Mouse (Mus musculus): Measurements from ENCODE around the gene Smdt1.
"Not testable (repeated sequence)": the region's sequence is repeated elsewhere in the genome, so short reads cannot be mapped to it uniquely, and the experiment has no call there.

The Smdt1 gene

GRCm38 (mm10) chr15:82343368-82344287 is 4.9 kb downstream of the Smdt1 start:
- CTCF ChIA-PET: no interaction called here

GRCm38 (mm10) chr15:82344971-82345370 is 6.2 kb downstream of the Smdt1 start:
- CTCF ChIA-PET: no interaction called here

- CTCF ChIA-PET: no interaction called here
Measured at GRCm38 (mm10) chr15:82345820-82346470, 7.2 kb downstream of the Smdt1 start.

- CTCF ChIA-PET: interaction anchor here (0.9 kb wide), 1 partner anchor 9 kb away, joined by 4 read pairs; no protein-coding TSS in a partner anchor
Measured at GRCm38 (mm10) chr15:82346580-82347302, 8.0 kb downstream of the Smdt1 start.

GRCm38 (mm10) chr15:82347303-82347676 is 8.5 kb downstream of the Smdt1 start:
- CTCF ChIA-PET: interaction anchor here (0.9 kb wide), 1 partner anchor 10 kb away, joined by 4 read pairs; no protein-coding TSS in a partner anchor

- CTCF ChIA-PET: no interaction called here
Measured at GRCm38 (mm10) chr15:82347852-82348251, 9.1 kb downstream of the Smdt1 start.

- CTCF ChIA-PET: interaction anchor here (0.6 kb wide), 1 partner anchor 1277 kb away, joined by 3 read pairs; no protein-coding TSS in a partner anchor
Measured at GRCm38 (mm10) chr15:82348258-82348998, 9.7 kb downstream of the Smdt1 start.

GRCm38 (mm10) chr15:82348999-82349341 is 10.2 kb downstream of the Smdt1 start:
- CTCF ChIA-PET: interaction anchor here (0.6 kb wide), 1 partner anchor 1277 kb away, joined by 3 read pairs; no protein-coding TSS in a partner anchor

GRCm38 (mm10) chr15:82350349-82350748 is 11.6 kb downstream of the Smdt1 start:
- CTCF ChIA-PET: no interaction called here

GRCm38 (mm10) chr15:82351480-82351879 is 12.7 kb downstream of the Smdt1 start:
- CTCF ChIA-PET: no interaction called here

- CTCF ChIA-PET: no interaction called here
Measured at GRCm38 (mm10) chr15:82353078-82353744, 14.5 kb downstream of the Smdt1 start.

- CTCF ChIA-PET: no interaction called here
Measured at GRCm38 (mm10) chr15:82353745-82354113, 15.0 kb downstream of the Smdt1 start.

GRCm38 (mm10) chr15:82354126-82354945 is 15.6 kb downstream of the Smdt1 start, which contains the start of gene Ndufa6:
Gene Ndufa6, minus strand, starts transcription at chr15:82354322.
- CTCF ChIA-PET: no interaction called here

- CTCF ChIA-PET: no interaction called here
Measured at GRCm38 (mm10) chr15:82358431-82359260, 19.9 kb downstream of the Smdt1 start.

- CTCF ChIA-PET: no interaction called here
Measured at GRCm38 (mm10) chr15:82361459-82362018, 22.8 kb downstream of the Smdt1 start.

GRCm38 (mm10) chr15:82362234-82362633 is 23.5 kb downstream of the Smdt1 start:
- CTCF ChIA-PET: no interaction called here

GRCm38 (mm10) chr15:82363801-82364200 is 25.0 kb downstream of the Smdt1 start:
- CTCF ChIA-PET: not testable (repeated sequence)

- CTCF ChIA-PET: not testable (repeated sequence)
Measured at GRCm38 (mm10) chr15:82364561-82364960, 25.8 kb downstream of the Smdt1 start.

GRCm38 (mm10) chr15:82368146-82368545 is 29.4 kb downstream of the Smdt1 start:
- CTCF ChIA-PET: no interaction called here

Measured in spleen, embryonic (tissue).